Mouse (Mus musculus) liver, embryonic 13.5 days (tissue): Measurements from ENCODE around the gene Rcan3. TPM values are rescaled to one million over a fixed set of nuclear protein-coding genes. Genes with fewer than 3 reads are reported as not detected.

Experiments used
- ATAC-seq: fragments of 200-750 bp; cut with Nextera tagmentation; 2 replicates; pipeline ENCODE4 v1.8.0; 2017; ENCODE audit warnings: low read depth, mild to moderate bottlenecking, moderate number of reproducible peaks, moderate library complexity
- DNase-seq: peaks from one replicate; pipeline ENCODE4 v3.0.0; 2022
- H3K27ac ChIP-seq: fragments of 300-500 bp; sonication (generic); 2 replicates; pipeline ENCODE4 v1.5.1; 2015; ENCODE audit warnings: moderate library complexity, mild to moderate bottlenecking, inconsistent platforms
- H3K27me3 ChIP-seq: fragments of 300-500 bp; sonication (generic); 2 replicates; pipeline ENCODE4 v1.6.1; 2015; ENCODE audit warnings: mild to moderate bottlenecking, inconsistent platforms
- H3K36me3 ChIP-seq: fragments of 300-500 bp; sonication (generic); 2 replicates; pipeline ENCODE4 v1.6.1; 2015; ENCODE audit warnings: mild to moderate bottlenecking, inconsistent platforms
- H3K4me1 ChIP-seq: fragments of 300-500 bp; sonication (generic); replicated peaks from 2 replicates; pipeline ENCODE4 v1.6.1; 2015; ENCODE audit warnings: inconsistent platforms
- H3K4me2 ChIP-seq: fragments of 300-500 bp; sonication (generic); 2 replicates; pipeline ENCODE4 v1.6.1; 2015; ENCODE audit warnings: inconsistent platforms, mild to moderate bottlenecking, moderate library complexity
- H3K4me3 ChIP-seq: fragments of 300-500 bp; sonication (generic); replicated peaks from 2 replicates; pipeline ENCODE4 v1.5.1; 2015; ENCODE audit warnings: mild to moderate bottlenecking, inconsistent platforms
- H3K9ac ChIP-seq: fragments of 300-500 bp; sonication (generic); 2 replicates; pipeline ENCODE4 v1.6.1; 2015; ENCODE audit warnings: mild to moderate bottlenecking, inconsistent platforms
- H3K9me3 ChIP-seq: fragments of 300-500 bp; sonication (generic); replicated peaks from 2 replicates; pipeline ENCODE4 v1.6.1; 2016; ENCODE audit warnings: inconsistent platforms
- WGBS: fragments of 180-500 bp; shearing (Covaris S2); methylation state at CpG from one replicate; pipeline ENCODE4 v1.1.7; 2015; ENCODE audit not compliant: insufficient replicate concordance; 5-methylcytosine and 5-hydroxymethylcytosine counted together
- polyA plus RNA-seq: library from polyadenylated mRNA; unstranded; fragments of >200 nt; fragmentation: Nextera tagmentation; extraction: Ambion mirVana; gene quantifications from 2 replicates; pipeline ENCODE4 v1.2.1, GENCODE M21; 2015

Rcan3 gene
- polyA plus RNA-seq, 1 experiment from 2014 or later: 4.2 TPM

- no peaks in the 10 kb centered on the region for H3K36me3 ChIP-seq
- peaks cover 8% of the 10 kb centered on the region for H3K4me1 ChIP-seq
- H3K27ac ChIP-seq: no peak overlapping the region
- H3K9ac ChIP-seq: no peak overlapping the region
- DNase-seq: no peak
- peaks cover 42% of the 10 kb centered on the region for H3K27me3 ChIP-seq
- WGBS: 50% methylated on average over 6 of the region's 6 CpGs
- H3K4me2 ChIP-seq: no peak overlapping the region
- no peaks in the 10 kb centered on the region for H3K9me3 ChIP-seq
- ATAC-seq: no peak
- no peak overlapping the region for H3K4me3 ChIP-seq
These were observed 40.3 kb downstream of the Rcan3 start for GRCm38 (mm10) chr4:135393381-135393780.

- 68% methylated on average over 3 of the region's 3 CpGs for WGBS
These were observed 40.9 kb downstream of the Rcan3 start for GRCm38 (mm10) chr4:135392801-135393200.

DNA sequence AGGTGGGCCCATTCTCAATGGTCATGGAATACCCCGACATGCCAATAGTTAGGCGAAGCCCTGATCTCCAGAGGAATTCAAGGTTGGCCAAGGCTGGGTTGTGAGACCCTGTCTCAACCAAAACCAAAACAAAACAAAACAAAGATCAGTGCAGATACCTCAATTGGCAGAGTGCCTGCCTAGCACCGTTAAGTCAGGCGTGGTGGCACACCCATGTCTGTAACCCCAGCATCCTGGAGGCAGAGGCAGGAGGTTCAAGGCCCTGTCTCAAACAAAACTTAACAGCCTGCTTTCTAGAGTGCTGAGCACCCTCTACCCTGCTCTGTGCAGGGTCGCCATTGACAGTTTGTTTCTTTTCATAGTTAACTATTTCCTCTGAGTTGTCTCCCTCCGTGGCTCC is 42.6 kb downstream of the Rcan3 start:
- H3K9ac ChIP-seq: no peak overlapping the region
- H3K27me3 ChIP-seq: peaks cover 18% of the 10 kb centered on the region
- H3K4me1 ChIP-seq: no peaks in the 10 kb centered on the region
- WGBS: 50% methylated on average over 6 of the region's 6 CpGs
- H3K4me3 ChIP-seq: no peak overlapping the region
- DNase-seq (no peak), ATAC-seq (no peak)
- no peak overlapping the region for H3K4me2 ChIP-seq
- no peak overlapping the region for H3K27ac ChIP-seq
- H3K9me3 ChIP-seq: no peaks in the 10 kb centered on the region
- H3K36me3 ChIP-seq: no peaks in the 10 kb centered on the region

More at GRCm38 (mm10) chr4:135392801-135393200, 40.9 kb downstream of the Rcan3 start:
- Histone ChIP-seq H3K4me2 (no peak overlapping the region), H3K36me3 (no peaks in the 10 kb centered on the region), H3K27ac (no peak overlapping the region), H3K4me1 (peaks cover 2% of the 10 kb centered on the region), H3K9me3 (no peaks in the 10 kb centered on the region), H3K27me3 (peaks cover 36% of the 10 kb centered on the region), H3K9ac (no peak overlapping the region), H3K4me3 (no peak overlapping the region)
- ATAC-seq (no peak), DNase-seq (no peak)

GRCm38 (mm10) chr4:135385614-135386013 is 48.0 kb downstream of the Rcan3 start:
- H3K4me3 ChIP-seq: no peak overlapping the region
- no peak overlapping the region for H3K4me2 ChIP-seq
- DNase-seq (no peak), ATAC-seq (no peak)
- no peaks in the 10 kb centered on the region for H3K9me3 ChIP-seq
- H3K9ac ChIP-seq: no peak overlapping the region
- 50% methylated on average over 10 of the region's 10 CpGs for WGBS
- H3K4me1 ChIP-seq: 0 out of 2 replicates have a peak, but pooled peaks cover 7% of the 10 kb centered on the region
- peaks cover 15% of the 10 kb centered on the region; the same call in 1 of the 2 replicates for H3K27me3 ChIP-seq
- H3K36me3 ChIP-seq: no peaks in the 10 kb centered on the region
- H3K27ac ChIP-seq: no peak overlapping the region

DNA sequence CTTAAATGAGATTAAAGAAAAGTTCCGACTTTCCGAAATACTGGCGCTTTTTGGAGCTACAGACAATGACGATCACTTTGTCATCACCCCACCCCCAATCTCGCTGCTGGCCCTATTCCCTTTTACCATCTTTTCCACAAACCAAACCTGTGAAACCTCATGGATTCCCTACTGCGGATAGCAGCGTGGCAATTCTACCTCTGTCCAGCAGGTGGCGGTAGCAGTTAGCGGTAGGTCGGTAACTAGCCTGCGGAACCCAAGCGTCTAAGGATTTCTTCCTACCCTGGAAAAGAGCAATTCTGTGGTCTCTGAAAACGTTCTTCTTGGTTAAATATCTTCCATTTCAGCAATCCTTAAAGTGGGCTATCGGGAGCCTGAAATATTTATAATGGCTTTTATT is 51.3 kb downstream of the Rcan3 start:
- ATAC-seq (no peak), DNase-seq (no peak)
- H3K36me3 ChIP-seq: no peaks in the 10 kb centered on the region
- H3K9ac ChIP-seq: no peak overlapping the region
- WGBS: 4% methylated on average over 14 of the region's 14 CpGs
- H3K9me3 ChIP-seq: no peaks in the 10 kb centered on the region
- no peak overlapping the region for H3K27ac ChIP-seq
- H3K4me3 ChIP-seq: no peak overlapping the region
- H3K27me3 ChIP-seq: peaks cover 15% of the 10 kb centered on the region; the same call in 1 of the 2 replicates
- H3K4me1 ChIP-seq: 0 out of 2 replicates have a peak, but pooled peaks cover 7% of the 10 kb centered on the region
- no peak overlapping the region for H3K4me2 ChIP-seq

DNA sequence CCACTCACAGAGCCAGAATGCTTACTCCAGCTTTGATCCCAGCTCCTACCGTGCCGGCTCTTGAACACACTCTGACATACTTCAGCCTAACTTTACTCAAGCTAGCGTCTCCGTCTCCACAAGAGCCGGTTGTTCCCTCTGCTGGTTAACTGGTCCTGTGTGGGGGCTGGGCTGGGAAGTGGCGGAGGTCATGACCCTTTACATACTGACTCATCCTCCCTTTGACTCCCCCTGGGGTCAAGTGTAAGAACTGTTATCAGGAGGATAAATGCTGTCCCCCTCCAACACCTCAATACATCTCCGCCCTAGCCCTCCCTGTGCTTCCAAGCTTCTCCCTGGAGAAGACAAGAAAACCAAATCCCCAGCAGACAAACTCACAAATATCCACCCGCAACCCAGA is 52.3 kb downstream of the Rcan3 start:
- DNase-seq (no peak), ATAC-seq (no peak)
- Histone ChIP-seq H3K4me2 (no peak overlapping the region), H3K36me3 (no peaks in the 10 kb centered on the region), H3K4me3 (no peak overlapping the region), H3K9me3 (no peaks in the 10 kb centered on the region), H3K27ac (no peak overlapping the region), H3K4me1 (0 out of 2 replicates have a peak, but pooled peaks cover 7% of the 10 kb centered on the region), H3K27me3 (peaks cover 15% of the 10 kb centered on the region; the same call in 1 of the 2 replicates), H3K9ac (no peak overlapping the region)
- WGBS: 37% methylated on average over 8 of the region's 8 CpGs

- no peak overlapping the region for H3K9ac ChIP-seq
- 0 out of 2 replicates have a peak, but pooled peaks cover 4% of the 10 kb centered on the region for H3K9me3 ChIP-seq
- H3K27me3 ChIP-seq: no peaks in the 10 kb centered on the region
- no peak overlapping the region for H3K4me2 ChIP-seq
- no peak overlapping the region for H3K4me3 ChIP-seq
- ATAC-seq: no peak
- no peak overlapping the region for H3K27ac ChIP-seq
- H3K36me3 ChIP-seq: no peaks in the 10 kb centered on the region
- H3K4me1 ChIP-seq: no peaks in the 10 kb centered on the region
- 70% methylated on average over 11 of the region's 11 CpGs for WGBS
- no peak for DNase-seq
These were observed 56.4 kb downstream of the Rcan3 start for GRCm38 (mm10) chr4:135377241-135377640.

DNA sequence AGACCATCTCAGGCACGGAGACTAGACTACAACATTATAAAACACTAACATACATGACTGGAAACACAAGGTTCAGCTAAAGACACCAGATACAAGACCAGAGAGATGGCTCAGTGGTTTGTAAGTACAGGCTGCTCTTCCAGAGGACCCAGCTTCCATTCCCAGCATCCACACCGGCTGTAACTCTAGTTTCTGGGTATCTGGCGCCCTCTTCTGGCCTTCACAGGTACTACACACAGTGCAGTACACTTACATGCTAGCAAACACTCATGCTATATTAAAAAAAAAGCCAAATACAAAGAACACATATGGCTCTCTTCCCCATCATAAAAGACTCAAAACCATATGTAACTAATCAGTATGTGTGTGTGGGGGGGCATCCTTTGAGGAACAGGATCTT is 58.2 kb downstream of the Rcan3 start:
- no peak for DNase-seq
- WGBS: 51% methylated on average over 3 of the region's 3 CpGs

GRCm38 (mm10) chr4:135373299-135373698 is 60.4 kb downstream of the Rcan3 start:
- Histone ChIP-seq H3K4me1 (no peaks in the 10 kb centered on the region), H3K27ac (no peak overlapping the region), H3K9me3 (0 out of 2 replicates have a peak, but pooled peaks cover 4% of the 10 kb centered on the region), H3K36me3 (no peaks in the 10 kb centered on the region), H3K4me3 (no peak overlapping the region), H3K9ac (no peak overlapping the region), H3K27me3 (0 out of 2 replicates have a peak, but pooled peaks cover under 1% of the 10 kb centered on the region), H3K4me2 (no peak overlapping the region)
- no peak for ATAC-seq
- no peak for DNase-seq
- WGBS: 68% methylated on average over 5 of the region's 5 CpGs

More for the DNA sequence above, 58.2 kb downstream of the Rcan3 start:
- Histone ChIP-seq H3K27ac (no peak overlapping the region), H3K27me3 (no peaks in the 10 kb centered on the region), H3K9ac (no peak overlapping the region), H3K9me3 (0 out of 2 replicates have a peak, but pooled peaks cover 4% of the 10 kb centered on the region), H3K4me3 (no peak overlapping the region), H3K4me2 (no peak overlapping the region), H3K36me3 (no peaks in the 10 kb centered on the region), H3K4me1 (no peaks in the 10 kb centered on the region)
- no peak for ATAC-seq

DNA sequence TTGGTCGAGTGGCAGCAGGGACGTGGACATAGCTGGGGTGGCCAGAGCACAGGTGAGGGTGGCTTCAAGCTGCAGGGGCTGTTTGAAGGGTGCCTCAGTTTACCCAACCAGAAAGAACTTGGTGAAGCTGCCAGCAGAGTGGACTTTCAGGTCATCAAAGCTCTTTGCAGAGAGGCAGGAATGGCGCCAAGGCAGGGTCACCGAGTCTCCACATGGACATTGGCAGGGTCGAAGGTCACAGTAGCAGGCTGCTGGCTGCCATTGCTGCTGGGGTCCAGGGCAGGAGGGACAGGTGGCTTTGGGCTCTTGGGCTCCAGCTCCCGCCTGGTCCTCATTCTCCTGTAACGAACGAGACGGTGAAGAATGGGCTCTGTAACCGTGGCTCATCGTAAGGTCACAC is 63.3 kb downstream of the Rcan3 start:
- WGBS: 70% methylated on average over 11 of the region's 11 CpGs
- no peak overlapping the region for H3K27ac ChIP-seq
- no peak overlapping the region for H3K9ac ChIP-seq
- DNase-seq (no peak), ATAC-seq (no peak)
- H3K27me3 ChIP-seq: 0 out of 2 replicates have a peak, but pooled peaks cover 4% of the 10 kb centered on the region
- no peak overlapping the region for H3K4me3 ChIP-seq
- no peaks in the 10 kb centered on the region for H3K4me1 ChIP-seq
- no peak overlapping the region for H3K4me2 ChIP-seq
- 0 out of 2 replicates have a peak, but pooled peaks cover 1% of the 10 kb centered on the region for H3K9me3 ChIP-seq
- H3K36me3 ChIP-seq: no peaks in the 10 kb centered on the region

GRCm38 (mm10) chr4:135362828-135363227 is 70.8 kb downstream of the Rcan3 start:
- ATAC-seq (no peak), DNase-seq (no peak)

More at GRCm38 (mm10) chr4:135362828-135363227, 70.8 kb downstream of the Rcan3 start:
- Histone ChIP-seq H3K4me2 (no peak overlapping the region), H3K9me3 (no peaks in the 10 kb centered on the region), H3K27me3 (peaks cover 8% of the 10 kb centered on the region; the same call in 1 of the 2 replicates), H3K36me3 (no peaks in the 10 kb centered on the region), H3K9ac (no peak overlapping the region), H3K4me3 (no peak overlapping the region), H3K27ac (no peak overlapping the region), H3K4me1 (peaks cover 12% of the 10 kb centered on the region)
- 36% methylated on average over 6 of the region's 6 CpGs for WGBS
